Mouse (Mus musculus): ENCODE measurements around the gene Crybg2. TPM values are rescaled to one million over a fixed set of nuclear protein-coding genes. Genes with fewer than 3 reads are reported as not detected.

Gene Crybg2
- polyA plus RNA-seq, 1 experiment from 2014 or later, result 1.2 TPM

DNA sequence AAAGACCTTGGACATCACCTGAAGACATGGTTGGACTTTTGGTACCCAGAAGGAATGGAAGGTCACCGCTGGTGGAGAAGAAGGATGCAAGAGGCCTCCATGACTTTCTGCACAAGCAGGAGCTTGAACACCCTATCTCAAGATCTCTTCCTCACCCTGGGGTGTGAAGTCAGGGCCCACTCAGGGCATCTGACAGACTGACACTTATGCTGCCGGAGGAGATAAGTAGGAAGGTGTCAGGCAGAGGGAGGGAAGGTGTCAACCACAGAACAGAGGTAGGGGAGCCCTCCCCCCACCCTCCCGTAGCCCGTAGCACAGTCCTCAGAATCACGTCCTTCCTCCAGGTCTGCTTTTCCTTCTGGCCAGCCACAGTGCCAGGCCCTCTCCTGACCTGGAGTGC lies 13.0 kb upstream of the Crybg2 start:
- Histone ChIP-seq H3K4me1 (replicated peaks; ENCODE audit: control insufficient read depth, insufficient read depth, low read length) (peaks cover 7% of the 10 kb centered on the region), H3K27me3 (replicated peaks; ENCODE audit: control insufficient read depth, insufficient read depth, low read length) (no peaks in the 10 kb centered on the region), H3K27ac (ENCODE audit: low read depth, low read length) (no peak overlapping the region), H3K36me3 (ENCODE audit: control insufficient read depth, insufficient read depth, low read length) (no peaks in the 10 kb centered on the region), H3K4me2 (no peak overlapping the region), H3K4me3 (ENCODE audit: low read depth, low read length) (no peak overlapping the region), H3K9me3 (ENCODE audit: control insufficient read depth, low read length) (peaks cover 3% of the 10 kb centered on the region), H3K9ac (ENCODE audit: low read depth, low read length) (no peak overlapping the region)
- no peak for DNase-seq (ENCODE audit: low spot score)
- WGBS, result 38% methylated on average over 5 of the region's 5 CpGs
- ATAC-seq (replicated peaks; ENCODE audit: low FRiP score), result no peak

DNA sequence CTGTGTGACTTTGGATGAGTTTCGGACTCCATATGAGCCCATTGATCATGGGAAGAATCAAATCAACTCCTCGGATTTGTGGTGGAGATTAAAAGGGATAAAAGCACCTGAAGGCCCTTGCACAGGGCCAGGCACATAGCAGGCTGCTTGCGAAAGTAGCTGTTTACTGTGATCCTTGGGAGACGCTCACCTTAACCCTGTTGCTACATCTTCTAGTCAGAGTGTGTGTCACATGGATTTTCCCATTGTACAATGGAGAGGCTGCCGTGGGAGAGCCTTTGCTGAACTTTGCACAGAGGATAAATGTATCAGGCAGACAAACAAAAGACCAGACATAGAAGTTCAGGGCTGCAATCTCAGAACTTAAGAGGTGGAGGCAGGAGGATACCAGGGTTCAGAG lies 8.7 kb upstream of the Crybg2 start:
- 75% methylated on average over 5 of the region's 5 CpGs for WGBS
- no peak overlapping the region for H3K4me3 ChIP-seq (ENCODE audit: low read depth, low read length)
- H3K36me3 ChIP-seq (ENCODE audit: control insufficient read depth, insufficient read depth, low read length), result no peaks in the 10 kb centered on the region
- H3K27me3 ChIP-seq (replicated peaks; ENCODE audit: control insufficient read depth, insufficient read depth, low read length), result no peaks in the 10 kb centered on the region
- no peak overlapping the region for H3K9ac ChIP-seq (ENCODE audit: low read depth, low read length)
- DNase-seq (ENCODE audit: low spot score) (no peak), ATAC-seq (replicated peaks; ENCODE audit: low FRiP score) (no peak)
- peaks cover 3% of the 10 kb centered on the region for H3K9me3 ChIP-seq (ENCODE audit: control insufficient read depth, low read length)
- H3K4me1 ChIP-seq (replicated peaks; ENCODE audit: control insufficient read depth, insufficient read depth, low read length), result peaks cover 8% of the 10 kb centered on the region
- no peak overlapping the region for H3K27ac ChIP-seq (ENCODE audit: low read depth, low read length)
- H3K4me2 ChIP-seq, result no peak overlapping the region

DNA sequence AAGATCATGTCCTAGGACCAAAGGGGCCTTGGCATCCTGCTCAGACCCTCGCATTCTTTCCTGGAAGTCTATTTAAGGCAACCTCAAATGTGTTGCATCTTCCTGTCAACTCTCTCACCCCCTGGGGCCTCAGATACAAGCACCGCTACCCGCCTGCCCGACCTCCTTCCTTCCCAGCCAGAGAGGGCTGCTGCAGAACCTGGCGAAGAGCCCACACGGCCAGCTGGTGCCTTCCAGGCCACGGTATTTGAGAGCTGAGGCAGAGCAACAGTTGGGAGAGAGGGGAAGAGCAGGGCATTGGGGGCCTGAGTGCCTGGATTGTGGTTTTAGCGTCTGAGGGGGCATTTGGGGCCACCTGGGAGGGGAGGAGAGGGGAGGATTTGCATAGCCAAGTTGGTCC lies 8.1 kb upstream of the Crybg2 start:
- Histone ChIP-seq H3K36me3 (ENCODE audit: control insufficient read depth, insufficient read depth, low read length) (no peaks in the 10 kb centered on the region), H3K27ac (ENCODE audit: low read depth, low read length) (no peak overlapping the region), H3K9ac (ENCODE audit: low read depth, low read length) (no peak overlapping the region), H3K27me3 (replicated peaks; ENCODE audit: control insufficient read depth, insufficient read depth, low read length) (no peaks in the 10 kb centered on the region), H3K4me1 (replicated peaks; ENCODE audit: control insufficient read depth, insufficient read depth, low read length) (peaks cover 8% of the 10 kb centered on the region), H3K4me2 (peak overlapping the region; percentile 14; the same call in 1 of the 2 replicates), H3K9me3 (ENCODE audit: control insufficient read depth, low read length) (peaks cover 3% of the 10 kb centered on the region), H3K4me3 (ENCODE audit: low read depth, low read length) (no peak overlapping the region)
- 27% methylated on average over 8 of the region's 8 CpGs for WGBS
- ATAC-seq (replicated peaks; ENCODE audit: low FRiP score), result no peak
- no peak for DNase-seq (ENCODE audit: low spot score)

DNA sequence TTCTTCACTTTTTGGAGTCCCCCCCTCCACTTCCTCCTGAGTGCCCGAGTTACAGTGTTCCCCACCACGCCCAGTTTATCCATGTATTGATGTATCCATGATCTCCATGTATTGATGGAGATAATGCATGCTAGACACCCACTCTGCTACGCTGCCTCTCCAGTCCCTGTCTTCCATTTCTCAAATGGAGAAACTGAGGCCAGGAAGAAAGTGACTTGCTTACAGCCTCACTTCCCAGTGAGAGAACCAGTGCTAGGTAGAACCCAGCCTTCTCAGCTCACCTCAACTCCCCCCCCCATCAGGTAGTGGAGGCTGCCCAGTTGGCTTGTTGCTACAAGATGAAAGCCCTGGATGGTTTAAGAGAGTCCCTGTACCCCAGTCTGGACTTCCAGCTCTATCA lies 7.1 kb upstream of the Crybg2 start, which contains the start of gene Zfp683:
Gene Zfp683, plus strand, starts transcription at position 301 of the 400 bp plus-strand sequence.
- peak within 1 kb of the TSS; percentile 14; the same call in 1 of the 2 replicates for H3K4me2 ChIP-seq

DNA sequence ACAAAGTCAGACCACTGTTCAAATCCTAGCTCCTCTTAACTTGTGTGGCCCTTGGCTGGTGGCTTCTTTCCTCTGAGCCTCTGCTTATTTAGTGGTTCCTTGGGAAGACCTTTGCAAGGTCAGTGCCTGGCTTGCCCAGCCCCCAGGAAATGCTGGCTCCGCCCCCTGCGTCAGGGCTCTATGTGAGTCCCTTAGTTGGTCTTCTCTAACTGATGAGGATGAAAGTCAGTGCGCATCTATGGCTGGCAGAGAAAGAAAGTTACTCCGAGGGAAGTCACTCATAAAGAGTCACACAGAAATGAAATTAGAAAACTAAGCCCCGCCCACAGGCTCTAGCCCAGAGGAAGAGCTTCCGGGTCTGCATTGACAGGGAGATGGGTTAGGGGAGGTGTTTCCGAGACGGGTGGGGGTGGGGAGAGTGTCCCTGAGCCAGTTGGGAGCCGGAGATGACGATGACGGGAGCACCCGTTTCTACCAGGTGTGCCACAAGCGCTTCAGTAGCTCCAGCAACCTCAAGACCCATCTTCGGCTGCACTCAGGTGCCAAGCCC lies 2.4 kb upstream of the Crybg2 start:
- DNase-seq (ENCODE audit: low spot score), result no peak
- H3K27ac ChIP-seq (ENCODE audit: low read depth, low read length), result no peak overlapping the region

More for the DNA sequence above, 7.1 kb upstream of the Crybg2 start, which contains the start of gene Zfp683:
- peaks cover 8% of the 10 kb centered on the region for H3K4me1 ChIP-seq (replicated peaks; ENCODE audit: control insufficient read depth, insufficient read depth, low read length)
- no peaks in the 10 kb centered on the region for H3K27me3 ChIP-seq (replicated peaks; ENCODE audit: control insufficient read depth, insufficient read depth, low read length)
- H3K4me3 ChIP-seq (ENCODE audit: low read depth, low read length), result no peak within 1 kb of the TSS
- peaks cover 3% of the 10 kb centered on the region for H3K9me3 ChIP-seq (ENCODE audit: control insufficient read depth, low read length)
- no peaks in the 10 kb centered on the region for H3K36me3 ChIP-seq (ENCODE audit: control insufficient read depth, insufficient read depth, low read length)
- DNase-seq (ENCODE audit: low spot score), result no peak
- no peak for ATAC-seq (replicated peaks; ENCODE audit: low FRiP score)
- 74% methylated on average over 3 of the region's 3 CpGs for WGBS
- no peak within 1 kb of the TSS for H3K9ac ChIP-seq (ENCODE audit: low read depth, low read length)
- H3K27ac ChIP-seq (ENCODE audit: low read depth, low read length), result no peak within 1 kb of the TSS

DNA sequence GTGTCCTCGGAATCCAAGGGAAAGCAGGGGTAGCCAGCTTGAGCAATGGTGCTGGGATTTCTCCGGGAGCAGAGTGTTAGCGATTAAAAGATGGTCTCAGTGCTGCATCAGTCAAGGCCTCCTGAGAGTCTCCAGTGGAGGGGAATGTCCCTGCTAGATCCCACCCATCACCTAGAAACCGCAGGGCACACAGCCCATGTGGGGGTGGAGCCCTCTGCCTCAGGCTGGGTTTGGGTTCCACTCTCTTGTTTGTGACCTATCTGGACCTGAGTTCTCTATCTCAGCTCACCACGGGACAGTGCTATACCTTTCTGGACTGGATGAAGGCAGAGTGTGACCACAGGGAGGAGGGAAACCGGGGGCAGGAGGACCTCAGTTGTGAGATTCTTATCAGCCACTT lies 1.7 kb upstream of the Crybg2 start:
- H3K4me3 ChIP-seq (ENCODE audit: low read depth, low read length), result no peak overlapping the region
- DNase-seq (ENCODE audit: low spot score) (no peak), ATAC-seq (replicated peaks; ENCODE audit: low FRiP score) (no peak)
- H3K4me2 ChIP-seq, result peak overlapping the region; percentile 57
- no peaks in the 10 kb centered on the region for H3K36me3 ChIP-seq (ENCODE audit: control insufficient read depth, insufficient read depth, low read length)
- H3K9me3 ChIP-seq (ENCODE audit: control insufficient read depth, low read length), result no peaks in the 10 kb centered on the region
- peaks cover 12% of the 10 kb centered on the region for H3K4me1 ChIP-seq (replicated peaks; ENCODE audit: control insufficient read depth, insufficient read depth, low read length)
- WGBS, result 55% methylated on average over 6 of the region's 6 CpGs
- no peak overlapping the region for H3K27ac ChIP-seq (ENCODE audit: low read depth, low read length)
- H3K9ac ChIP-seq (ENCODE audit: low read depth, low read length), result no peak overlapping the region
- H3K27me3 ChIP-seq (replicated peaks; ENCODE audit: control insufficient read depth, insufficient read depth, low read length), result peaks cover 10% of the 10 kb centered on the region

More for the DNA sequence above, 2.4 kb upstream of the Crybg2 start:
- no peak for ATAC-seq (replicated peaks; ENCODE audit: low FRiP score)
- peak overlapping the region; percentile 31 for H3K4me3 ChIP-seq (ENCODE audit: low read depth, low read length)
- no peak overlapping the region for H3K9ac ChIP-seq (ENCODE audit: low read depth, low read length)
- H3K9me3 ChIP-seq (ENCODE audit: control insufficient read depth, low read length), result no peaks in the 10 kb centered on the region
- WGBS, result 19% methylated on average over 14 of the region's 14 CpGs
- peak overlapping the region; percentile 57 for H3K4me2 ChIP-seq
- peaks cover 8% of the 10 kb centered on the region for H3K27me3 ChIP-seq (replicated peaks; ENCODE audit: control insufficient read depth, insufficient read depth, low read length)
- H3K4me1 ChIP-seq (replicated peaks; ENCODE audit: control insufficient read depth, insufficient read depth, low read length), result peaks cover 12% of the 10 kb centered on the region
- H3K36me3 ChIP-seq (ENCODE audit: control insufficient read depth, insufficient read depth, low read length), result no peaks in the 10 kb centered on the region

DNA sequence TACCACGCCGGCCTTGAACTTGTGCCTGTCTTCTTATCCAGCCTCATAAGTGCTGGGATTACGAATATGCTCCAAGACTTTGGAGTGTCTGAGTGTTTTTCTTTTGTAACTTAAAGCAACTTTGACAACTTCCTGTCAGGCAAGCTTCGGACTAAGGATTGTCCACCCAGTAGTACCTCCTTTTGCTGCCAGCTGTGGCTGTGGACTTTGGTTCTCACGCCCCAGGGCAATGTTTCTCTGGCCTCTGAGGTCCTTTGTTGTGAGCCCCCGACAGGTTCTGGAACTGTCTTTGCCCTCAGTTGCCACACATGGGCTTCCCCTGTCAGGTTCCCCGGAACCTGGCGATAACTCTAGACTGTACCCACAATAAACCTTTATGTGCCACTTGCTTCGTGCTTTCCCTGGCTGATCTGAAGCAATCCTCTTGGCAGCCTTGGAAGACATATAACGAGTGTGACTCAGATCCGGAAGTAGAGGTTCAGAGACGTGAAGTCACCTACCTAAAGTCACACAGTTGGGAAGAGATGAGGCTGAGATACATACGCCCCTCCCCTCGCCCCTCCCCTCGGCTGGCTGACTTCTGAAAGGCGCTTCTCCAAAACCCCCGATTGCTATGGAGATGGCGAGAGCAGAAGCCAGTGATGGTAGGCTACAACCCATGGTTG lies 683 bp downstream of the Crybg2 start:
- H3K9me3 ChIP-seq (ENCODE audit: control insufficient read depth, low read length), result no peaks in the 10 kb centered on the region
- H3K27ac ChIP-seq (ENCODE audit: low read depth, low read length), result no peak overlapping the region
- DNase-seq (ENCODE audit: low spot score), result no peak
- WGBS, result 54% methylated on average over 18 of the region's 18 CpGs
- H3K4me3 ChIP-seq (ENCODE audit: low read depth, low read length), result no peak overlapping the region
- peaks cover 26% of the 10 kb centered on the region for H3K27me3 ChIP-seq (replicated peaks; ENCODE audit: control insufficient read depth, insufficient read depth, low read length)
- no peaks in the 10 kb centered on the region for H3K36me3 ChIP-seq (ENCODE audit: control insufficient read depth, insufficient read depth, low read length)
- no peak overlapping the region for H3K4me2 ChIP-seq
- no peak for ATAC-seq (replicated peaks; ENCODE audit: low FRiP score)
- peaks cover 12% of the 10 kb centered on the region for H3K4me1 ChIP-seq (replicated peaks; ENCODE audit: control insufficient read depth, insufficient read depth, low read length)
- no peak overlapping the region for H3K9ac ChIP-seq (ENCODE audit: low read depth, low read length)

DNA sequence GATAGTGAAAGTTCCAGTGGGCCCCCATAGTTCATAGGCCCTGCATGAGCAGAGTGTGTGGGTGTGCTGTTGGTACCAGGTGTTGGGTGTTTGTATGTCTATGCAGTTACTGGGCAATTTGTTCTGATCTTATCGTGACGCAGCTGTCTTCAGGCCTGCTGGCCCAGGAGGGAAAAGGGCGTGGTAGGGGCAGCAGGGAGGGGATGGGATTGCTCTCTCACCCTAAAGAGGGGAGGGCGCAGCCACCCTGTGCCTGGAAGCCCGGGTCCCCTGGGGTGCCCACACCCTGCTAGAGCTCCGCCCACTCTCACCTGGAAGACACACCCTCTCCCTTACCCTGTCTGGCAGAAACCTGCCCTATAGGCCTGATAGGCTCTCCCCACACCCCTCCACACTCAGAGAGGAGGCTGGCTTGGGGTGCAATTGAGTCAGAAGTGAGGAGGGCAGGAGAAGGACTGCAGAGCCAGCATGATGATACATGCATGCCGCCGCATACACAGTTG lies 1.4 kb downstream of the Crybg2 start:
- Histone ChIP-seq H3K9me3 (ENCODE audit: control insufficient read depth, low read length) (no peaks in the 10 kb centered on the region), H3K27me3 (replicated peaks; ENCODE audit: control insufficient read depth, insufficient read depth, low read length) (peaks cover 31% of the 10 kb centered on the region), H3K9ac (ENCODE audit: low read depth, low read length) (no peak overlapping the region), H3K36me3 (ENCODE audit: control insufficient read depth, insufficient read depth, low read length) (no peaks in the 10 kb centered on the region), H3K4me3 (ENCODE audit: low read depth, low read length) (no peak overlapping the region), H3K4me1 (replicated peaks; ENCODE audit: control insufficient read depth, insufficient read depth, low read length) (peaks cover 12% of the 10 kb centered on the region), H3K4me2 (no peak overlapping the region), H3K27ac (ENCODE audit: low read depth, low read length) (no peak overlapping the region)
- WGBS, result 52% methylated on average over 8 of the region's 8 CpGs
- ATAC-seq (replicated peaks; ENCODE audit: low FRiP score) (no peak; the same call in 1 of the 2 replicates), DNase-seq (ENCODE audit: low spot score) (no peak)

DNA sequence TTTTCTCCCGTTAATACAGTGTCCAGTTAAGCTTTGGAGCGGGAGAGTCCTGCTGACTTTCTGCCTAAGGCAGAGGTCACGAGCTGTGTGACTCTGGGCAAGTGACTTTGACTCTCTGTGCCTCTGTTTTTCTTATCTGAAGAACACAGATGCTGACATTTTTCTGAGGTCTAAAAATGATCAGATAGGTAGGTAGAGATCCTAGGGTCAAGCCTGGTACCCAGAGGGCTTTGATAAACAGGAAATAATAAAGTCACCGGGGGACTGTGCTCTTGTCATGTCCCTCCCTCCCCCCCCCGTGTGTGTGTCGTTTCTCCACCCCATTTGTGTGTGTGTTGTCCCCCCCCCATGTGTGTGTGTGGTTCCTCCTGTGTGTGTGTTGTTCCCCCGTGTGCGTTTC lies 1.9 kb downstream of the Crybg2 start:
- Histone ChIP-seq H3K36me3 (ENCODE audit: control insufficient read depth, insufficient read depth, low read length) (no peaks in the 10 kb centered on the region), H3K9me3 (ENCODE audit: control insufficient read depth, low read length) (no peaks in the 10 kb centered on the region), H3K4me2 (no peak overlapping the region), H3K4me1 (replicated peaks; ENCODE audit: control insufficient read depth, insufficient read depth, low read length) (peaks cover 12% of the 10 kb centered on the region), H3K27ac (ENCODE audit: low read depth, low read length) (no peak overlapping the region), H3K27me3 (replicated peaks; ENCODE audit: control insufficient read depth, insufficient read depth, low read length) (peaks cover 31% of the 10 kb centered on the region), H3K4me3 (ENCODE audit: low read depth, low read length) (no peak overlapping the region), H3K9ac (ENCODE audit: low read depth, low read length) (no peak overlapping the region)
- DNase-seq (ENCODE audit: low spot score) (no peak), ATAC-seq (replicated peaks; ENCODE audit: low FRiP score) (no peak)
- WGBS, result 43% methylated on average over 8 of the region's 8 CpGs
